In genomic region chr7:44975117-44975419, GRCm38 (mm10) we compare ENCODE assay signal across 8 mouse cellular contexts. TPM values are rescaled to one million over a fixed set of nuclear protein-coding genes. Genes with fewer than 3 reads are reported as not detected.
DNase-seq lines count a peak whose midpoint lies in the region; ATAC-seq and TF ChIP-seq lines count a peak whose summit lies in the region.

No protein-coding gene starts in this region.

- H3K36me3 ChIP-seq in lung, embryonic 16.5 days (ENCODE audit: control insufficient read depth, insufficient read depth, low read length), result peaks cover 34% of the 10 kb centered on the region
- H3K36me3 ChIP-seq in forebrain, embryonic 15.5 days, result peaks cover 43% of the 10 kb centered on the region
- peaks cover 48% of the 10 kb centered on the region for H3K36me3 ChIP-seq in limb, embryonic 14.5 days (ENCODE audit: control insufficient read depth, insufficient read depth, low read length)
- peaks cover 41% of the 10 kb centered on the region for H3K36me3 ChIP-seq in stomach, embryonic 14.5 days (ENCODE audit: control insufficient read depth, insufficient read depth, low read length)

- H3K9ac ChIP-seq in lung, embryonic 16.5 days (ENCODE audit: low read length), result no peak overlapping the region
- 0 out of 2 replicates have a peak overlapping the region, but pooled peaks have one; percentile 12 for H3K9ac ChIP-seq in forebrain, embryonic 15.5 days (replicated peaks)
- no peak overlapping the region for H3K9ac ChIP-seq in limb, embryonic 14.5 days (ENCODE audit: low read depth, low read length, severe bottlenecking)
- H3K9ac ChIP-seq in stomach, embryonic 14.5 days (replicated peaks; ENCODE audit: low read depth, low read length), result no peak overlapping the region

- H3K4me2 ChIP-seq in lung, embryonic 16.5 days (ENCODE audit: low read depth, low read length), result peak overlapping the region; percentile 65; the same call in 1 of the 2 replicates
- H3K4me2 ChIP-seq in forebrain, embryonic 15.5 days (replicated peaks), result peak overlapping the region; percentile 83
- 0 out of 2 replicates have a peak overlapping the region, but pooled peaks have one; percentile 74 for H3K4me2 ChIP-seq in limb, embryonic 14.5 days (replicated peaks; ENCODE audit: low read depth, low read length, severe bottlenecking)
- peak overlapping the region; percentile 64; the same call in 1 of the 2 replicates for H3K4me2 ChIP-seq in stomach, embryonic 14.5 days (replicated peaks; ENCODE audit: low read depth, low read length)

- no peak overlapping the region for H3K4me3 ChIP-seq in lung, embryonic 16.5 days (ENCODE audit: low read length)
- H3K4me3 ChIP-seq in forebrain, embryonic 15.5 days, result peak overlapping the region; percentile 54
- 0 out of 2 replicates have a peak overlapping the region, but pooled peaks have one; percentile 53 for H3K4me3 ChIP-seq in limb, embryonic 14.5 days (replicated peaks; ENCODE audit: low read length)
- H3K4me3 ChIP-seq in stomach, embryonic 14.5 days (ENCODE audit: low read depth, low read length), result no peak overlapping the region

- WGBS in lung, embryonic 16.5 days, result 17% methylated on average over 6 of the region's 6 CpGs
- 20% methylated on average over 6 of the region's 6 CpGs for WGBS in forebrain, embryonic 15.5 days
- 25% methylated on average over 6 of the region's 6 CpGs for whole genome bisulfite sequencing in limb, embryonic 14.5 days
- 22% methylated on average over 6 of the region's 6 CpGs for WGBS in stomach, embryonic 14.5 days

- TF ChIP-seq POLR2A in limb, embryonic 14.5 days (IDR thresholded peaks at IDR 0.05; ENCODE audit: borderline replicate concordance, extremely low read depth, insufficient read depth, insufficient read length), result no peak

- no peaks in the 10 kb centered on the region for H3K27me3 ChIP-seq in lung, embryonic 16.5 days (ENCODE audit: control insufficient read depth, insufficient read depth, low read depth, low read length)
- no peaks in the 10 kb centered on the region for H3K27me3 ChIP-seq in forebrain, embryonic 15.5 days
- H3K27me3 ChIP-seq in limb, embryonic 14.5 days (ENCODE audit: control insufficient read depth, insufficient read depth, low read length), result no peaks in the 10 kb centered on the region
- H3K27me3 ChIP-seq in stomach, embryonic 14.5 days (ENCODE audit: control insufficient read depth, insufficient read depth, low read length), result no peaks in the 10 kb centered on the region

- H3K27ac ChIP-seq in lung, embryonic 16.5 days (ENCODE audit: low read length), result peak overlapping the region; percentile 32; the same call in 1 of the 2 replicates
- H3K27ac ChIP-seq in forebrain, embryonic 15.5 days (replicated peaks), result peak overlapping the region; percentile 96
- H3K27ac ChIP-seq in limb, embryonic 14.5 days (replicated peaks; ENCODE audit: low read depth, low read length), result no peak overlapping the region
- H3K27ac ChIP-seq in stomach, embryonic 14.5 days (ENCODE audit: low read length), result peak overlapping the region; percentile 82; the same call in 1 of the 2 replicates

- ATAC-seq in lung, embryonic 16.5 days (ENCODE audit: low read depth), result no peak
- 0 out of 2 replicates have a peak, but pooled peaks have one; percentile 5 for ATAC-seq in forebrain, embryonic 15.5 days (replicated peaks)
- ATAC-seq in limb, embryonic 14.5 days (ENCODE audit: low FRiP score, low read depth), result no peak
- no peak for ATAC-seq in stomach, embryonic 14.5 days (ENCODE audit: insufficient number of reproducible peaks, insufficient read depth, low FRiP score, low read depth)

- H3K4me1 ChIP-seq in lung, embryonic 16.5 days (replicated peaks; ENCODE audit: control insufficient read depth, insufficient read depth, low read length), result peaks cover 12% of the 10 kb centered on the region
- H3K4me1 ChIP-seq in forebrain, embryonic 15.5 days, result peaks cover 46% of the 10 kb centered on the region
- peaks cover 14% of the 10 kb centered on the region; the same call in 1 of the 2 replicates for H3K4me1 ChIP-seq in limb, embryonic 14.5 days (ENCODE audit: control insufficient read depth, insufficient read depth, low read length)
- H3K4me1 ChIP-seq in stomach, embryonic 14.5 days (ENCODE audit: control insufficient read depth, insufficient read depth, low read length), result peaks cover 11% of the 10 kb centered on the region

- H3K9me3 ChIP-seq in lung, embryonic 16.5 days (ENCODE audit: control insufficient read depth, low read length), result no peaks in the 10 kb centered on the region
- H3K9me3 ChIP-seq in forebrain, embryonic 15.5 days, result no peaks in the 10 kb centered on the region
- H3K9me3 ChIP-seq in limb, embryonic 14.5 days (ENCODE audit: control insufficient read depth, low read length), result no peaks in the 10 kb centered on the region
- H3K9me3 ChIP-seq in stomach, embryonic 14.5 days (ENCODE audit: control insufficient read depth, low read depth, low read length), result no peaks in the 10 kb centered on the region

- no peak for DNase-seq in lung, adult 18-20 months
- no peak for DNase-seq in limb, embryonic 14.5 days (ENCODE audit: low spot score)
- no peak for DNase-seq in embryo, embryonic 11 days
- no peak for DNase-seq in left cerebral cortex, adult 8-10 months (ENCODE audit: low spot score in 2 of 2)
- DNase-seq in urinary bladder, postnatal 10 days (ENCODE audit: low spot score), result no peak

RNA-seq across cellular contexts. Expression of gene Cpt1c, which starts 0.4 kb away (rescaled TPM):
- 17.1 and 17.5 TPM in 2 replicates for polyA plus RNA-seq in lung, embryonic 16.5 days (2015; fragmentation: Nextera tagmentation; extraction: Ambion mirVana)
- 48.2 and 51.6 TPM in 2 replicates for polyA plus RNA-seq in forebrain, embryonic 15.5 days (2015; fragmentation: Nextera tagmentation; extraction: Ambion mirVana)
- polyA plus RNA-seq in limb, embryonic 14.5 days (2012; rRNA removed), result 78.9 and 115 TPM in 2 replicates
- polyA plus RNA-seq in limb, embryonic 14.5 days (2014; fragmentation: Nextera tagmentation; extraction: Ambion mirVana), result 26.3 and 33.6 TPM in 2 replicates
- polyA plus RNA-seq in stomach, embryonic 14.5 days (2014; fragmentation: Nextera tagmentation; extraction: Ambion mirVana), result 24.7 and 25.0 TPM in 2 replicates
- total RNA-seq in left cerebral cortex, adult 8-10 months (2022), result 100 to 1,000 TPM in 1 of 4 experiments, 10 to 100 TPM in 3; 95.5 to 101 (median 98.3) TPM

RNA-seq across cellular contexts. Expression of gene Prmt1, which starts 11.3 kb away (rescaled TPM):
- 413 and 457 TPM in 2 replicates for polyA plus RNA-seq in lung, embryonic 16.5 days (2015; fragmentation: Nextera tagmentation; extraction: Ambion mirVana)
- 703 and 728 TPM in 2 replicates for polyA plus RNA-seq in forebrain, embryonic 15.5 days (2015; fragmentation: Nextera tagmentation; extraction: Ambion mirVana)
- polyA plus RNA-seq in limb, embryonic 14.5 days (2012; rRNA removed), result 607 and 720 TPM in 2 replicates
- 166 and 187 TPM in 2 replicates for polyA plus RNA-seq in limb, embryonic 14.5 days (2014; fragmentation: Nextera tagmentation; extraction: Ambion mirVana)
- 165 and 186 TPM in 2 replicates for polyA plus RNA-seq in stomach, embryonic 14.5 days (2014; fragmentation: Nextera tagmentation; extraction: Ambion mirVana)
- total RNA-seq in left cerebral cortex, adult 8-10 months (2022), result 100 to 1,000 TPM; 153 to 178 (median 175) TPM

RNA-seq across cellular contexts. Expression of gene Irf3, which starts 22.4 kb away (rescaled TPM):
- polyA plus RNA-seq in lung, embryonic 16.5 days (2015; fragmentation: Nextera tagmentation; extraction: Ambion mirVana), result 96.5 and 108 TPM in 2 replicates
- 62.6 and 66.6 TPM in 2 replicates for polyA plus RNA-seq in forebrain, embryonic 15.5 days (2015; fragmentation: Nextera tagmentation; extraction: Ambion mirVana)
- 142 and 168 TPM in 2 replicates for polyA plus RNA-seq in limb, embryonic 14.5 days (2012; rRNA removed)
- 92.5 and 92.7 TPM in 2 replicates for polyA plus RNA-seq in limb, embryonic 14.5 days (2014; fragmentation: Nextera tagmentation; extraction: Ambion mirVana)
- polyA plus RNA-seq in stomach, embryonic 14.5 days (2014; fragmentation: Nextera tagmentation; extraction: Ambion mirVana), result 89.2 and 96.0 TPM in 2 replicates
- total RNA-seq in left cerebral cortex, adult 8-10 months (2022), result 10 to 100 TPM; 23.6 to 42.1 (median 32.8) TPM

RNA-seq across cellular contexts. Expression of gene Bcl2l12, which starts 23.4 kb away (rescaled TPM):
- 62.0 and 64.5 TPM in 2 replicates for polyA plus RNA-seq in lung, embryonic 16.5 days (2015; fragmentation: Nextera tagmentation; extraction: Ambion mirVana)
- polyA plus RNA-seq in forebrain, embryonic 15.5 days (2015; fragmentation: Nextera tagmentation; extraction: Ambion mirVana), result 19.2 and 21.8 TPM in 2 replicates
- polyA plus RNA-seq in limb, embryonic 14.5 days (2012; rRNA removed), result 81.3 and 104 TPM in 2 replicates
- 54.9 and 62.9 TPM in 2 replicates for polyA plus RNA-seq in limb, embryonic 14.5 days (2014; fragmentation: Nextera tagmentation; extraction: Ambion mirVana)
- 60.6 and 62.9 TPM in 2 replicates for polyA plus RNA-seq in stomach, embryonic 14.5 days (2014; fragmentation: Nextera tagmentation; extraction: Ambion mirVana)
- 1 to 10 TPM; 2.3 to 5.1 (median 2.8) TPM for total RNA-seq in left cerebral cortex, adult 8-10 months (2022)

RNA-seq across cellular contexts. Expression of gene Tsks, which starts 32.1 kb away (rescaled TPM):
- 0.15 and 0.44 TPM in 2 replicates for polyA plus RNA-seq in lung, embryonic 16.5 days (2015; fragmentation: Nextera tagmentation; extraction: Ambion mirVana)
- not detected in 2 replicates for polyA plus RNA-seq in forebrain, embryonic 15.5 days (2015; fragmentation: Nextera tagmentation; extraction: Ambion mirVana)
- polyA plus RNA-seq in limb, embryonic 14.5 days (2012; rRNA removed), result 0.05 TPM in 1 of 2 replicates, not detected in the other
- 0.14 TPM in 1 of 2 replicates, not detected in the other for polyA plus RNA-seq in limb, embryonic 14.5 days (2014; fragmentation: Nextera tagmentation; extraction: Ambion mirVana)
- polyA plus RNA-seq in stomach, embryonic 14.5 days (2014; fragmentation: Nextera tagmentation; extraction: Ambion mirVana), result 0.17 TPM in 2 replicates
- total RNA-seq in left cerebral cortex, adult 8-10 months (2022), result 1 to 10 TPM; 2.0 to 2.5 (median 2.2) TPM

Comparison
In these comparisons a context has a peak if more than half of its experiments do, and no peak if none do; other contexts are left out.
1. H3K4me3 ChIP-seq: peak in forebrain, embryonic 15.5 days (single experiment) and limb, embryonic 14.5 days (single experiment); none in lung, embryonic 16.5 days (single experiment) and stomach, embryonic 14.5 days (single experiment).
2. Peak in every context shown above with its lines, with median percentiles within 50 percentile points of each other: H3K4me2 ChIP-seq.